Mouse (Mus musculus) E14TG2a.4 (cell line): ENCODE results near the gene Dnajb1.

ENCODE experiments used
- CTCF ChIP-seq: conservative IDR thresholded peaks from 2 replicates; pipeline ENCODE4 v1.5.1; 2014; ENCODE audit warnings: low read length
- NANOG ChIP-seq: IDR thresholded peaks from 2 replicates; pipeline ENCODE4 v1.6.1; 2014; ENCODE audit warnings: borderline replicate concordance, low read length, mixed read lengths
- POU5F1 ChIP-seq: IDR thresholded peaks from 2 replicates; pipeline ENCODE4 v1.6.1; 2014; ENCODE audit warnings: low read length, borderline replicate concordance

- TF ChIP-seq CTCF (no peak), NANOG (no peak), POU5F1 (no peak)
These were observed 34.7 kb upstream of the Dnajb1 start for GRCm38 (mm10) chr8:83573140-83573875.
